Mouse (Mus musculus): ENCODE data around the gene Tmed11.
"Not testable (repeated sequence)": the region's sequence is repeated elsewhere in the genome, so short reads cannot be mapped to it uniquely, and the experiment has no call there.

Gene Tmed11

GRCm38 (mm10) chr5:108795263-108795662, at the start of gene Tmed11:
Gene Tmed11 (minus strand): TSS chr5:108795363.
- not testable (repeated sequence) for DNase-seq (ENCODE audit: inconsistent ontology term)

- peak; percentile 5 for DNase-seq (ENCODE audit: inconsistent ontology term)
Measured at GRCm38 (mm10) chr5:108836156-108836555, 41.0 kb upstream of the Tmed11 start.

DNA sequence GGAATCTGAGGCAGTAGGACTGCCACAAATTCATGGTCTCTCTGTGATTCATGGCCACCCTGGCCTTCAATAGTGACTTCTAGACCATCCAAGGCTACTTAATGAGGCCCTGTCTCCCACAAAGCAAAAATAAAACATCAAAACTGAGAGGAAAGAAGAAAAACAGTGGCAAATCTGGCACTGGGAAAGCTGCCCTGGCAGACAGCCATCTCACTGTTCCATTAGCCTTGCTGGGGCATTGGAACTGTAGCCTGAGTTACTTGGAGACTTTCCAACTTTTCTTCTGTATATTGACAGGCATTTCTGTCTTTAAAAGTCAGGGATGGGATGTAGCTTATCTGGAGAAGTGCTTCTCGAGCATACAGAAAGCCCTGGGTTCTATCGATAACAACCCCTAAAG, 28.1 kb upstream of the Tmed11 start:
- DNase-seq (ENCODE audit: inconsistent ontology term) = no peak

DNA sequence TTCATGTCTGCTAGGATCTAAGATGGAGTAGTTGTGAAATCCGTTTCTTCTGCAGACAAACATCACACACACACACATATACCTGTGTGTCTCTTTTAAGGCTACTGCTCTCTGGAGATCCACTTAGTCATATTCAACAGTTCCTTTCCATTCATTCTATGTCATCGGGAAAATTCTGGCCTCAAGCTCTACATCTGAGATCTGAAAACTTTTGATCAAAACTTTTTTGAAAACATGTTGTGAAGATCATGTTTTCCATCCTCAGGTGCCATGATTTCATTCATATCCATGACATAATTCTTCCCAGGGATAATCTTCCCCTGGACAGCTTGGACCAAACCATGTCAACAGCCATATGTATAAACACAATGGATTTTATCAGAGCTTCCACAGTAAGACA, 13.6 kb upstream of the Tmed11 start, which contains the start of gene Vmn2r8:
TSS of gene Vmn2r8 (minus strand) at position 101 of the 400 bp plus-strand sequence.
- not testable (repeated sequence) for DNase-seq (ENCODE audit: inconsistent ontology term)

- no peak for DNase-seq (ENCODE audit: inconsistent ontology term)
Measured at GRCm38 (mm10) chr5:108803646-108804045, 8.5 kb upstream of the Tmed11 start.

DNA sequence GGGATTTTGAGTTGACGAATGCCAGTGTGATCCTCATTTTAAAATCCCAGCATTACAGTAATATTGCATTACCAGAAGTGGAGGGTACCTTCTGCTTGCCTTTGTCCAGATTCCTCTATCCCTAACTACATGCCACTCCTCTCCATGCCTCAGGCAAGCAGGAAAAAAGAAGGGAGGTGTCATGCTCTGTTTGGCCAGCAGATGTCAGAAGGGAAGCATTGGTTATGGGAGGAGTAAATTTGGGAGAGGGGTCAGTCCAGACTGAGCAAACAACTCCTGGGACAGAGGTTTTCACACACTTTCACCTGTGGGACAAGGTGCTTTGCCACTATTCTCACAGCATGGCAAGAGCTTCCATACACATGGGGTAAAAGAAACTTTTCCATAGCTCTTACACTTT, 4.8 kb downstream of the Tmed11 start:
- DNase-seq (ENCODE audit: inconsistent ontology term) = not testable (repeated sequence)

- DNase-seq (ENCODE audit: inconsistent ontology term) = no peak
Measured at GRCm38 (mm10) chr5:108774630-108775306, 20.4 kb downstream of the Tmed11 start, which contains the start of gene Rnf212. Gene Rnf212 (minus strand): TSS chr5:108774982.

- no peak for DNase-seq (ENCODE audit: inconsistent ontology term)
Measured at GRCm38 (mm10) chr5:108760002-108760401, 35.2 kb downstream of the Tmed11 start.

DNA sequence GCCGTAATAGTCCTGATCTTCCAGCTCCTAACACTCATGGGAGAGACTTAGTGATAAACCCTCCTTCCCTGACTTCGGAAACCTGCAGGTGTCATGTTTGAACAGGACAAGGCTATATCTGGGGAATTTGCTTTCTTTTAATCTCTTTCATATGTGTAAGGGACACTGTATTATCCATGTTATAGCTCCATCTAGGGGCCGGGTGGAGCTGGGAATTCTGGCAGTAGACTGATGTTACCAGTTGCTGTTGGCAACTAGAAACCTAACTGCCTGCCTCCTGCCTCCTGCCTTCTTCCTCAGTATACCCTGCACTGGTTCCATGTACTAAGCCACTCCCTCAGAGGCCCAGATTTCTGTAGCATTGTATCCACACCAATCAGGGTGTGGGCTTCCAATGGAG, 36.8 kb downstream of the Tmed11 start:
- DNase-seq (ENCODE audit: inconsistent ontology term) = peak; percentile 36

DNA sequence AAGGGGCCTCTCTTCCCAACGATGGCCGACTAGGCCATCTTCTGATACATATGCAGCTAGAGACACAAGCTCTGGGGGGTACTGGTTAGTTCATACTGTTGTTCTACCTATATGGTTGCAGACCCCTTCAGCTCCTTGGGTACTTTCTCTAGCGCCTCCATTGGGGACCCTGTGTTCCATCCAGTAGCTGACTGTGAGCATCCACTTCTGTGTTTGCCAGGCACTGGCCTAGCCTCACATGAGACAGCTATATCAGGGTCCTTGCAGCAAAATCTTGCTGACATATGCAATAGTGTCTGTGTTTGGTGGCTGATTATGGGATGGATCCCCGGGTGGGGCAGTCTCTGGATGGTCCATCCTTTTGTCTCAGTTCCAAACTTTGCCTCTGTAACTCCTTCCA, 43.9 kb downstream of the Tmed11 start:
- DNase-seq (ENCODE audit: inconsistent ontology term) = not testable (repeated sequence)

- DNase-seq (ENCODE audit: inconsistent ontology term) = no peak
Measured at GRCm38 (mm10) chr5:108750328-108751210, 44.6 kb downstream of the Tmed11 start.

DNA sequence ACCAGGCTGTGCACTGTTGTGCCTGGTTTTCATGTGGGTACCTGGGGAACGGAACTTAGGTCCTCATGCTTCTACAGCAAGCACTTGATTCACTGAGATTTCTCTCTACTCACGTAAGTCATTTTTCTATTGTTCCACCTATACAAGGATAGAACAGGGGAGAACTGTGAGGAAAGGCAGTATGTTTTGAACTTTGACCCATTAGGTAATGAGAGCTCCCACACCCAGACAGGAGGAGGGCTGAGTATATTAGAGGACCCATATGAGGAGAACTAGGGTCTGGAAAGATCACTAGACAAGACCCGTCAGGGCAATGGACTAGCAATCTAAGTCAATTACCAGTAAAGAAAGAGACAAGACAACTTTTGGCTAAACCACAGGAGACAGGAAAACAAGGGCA, 50.5 kb downstream of the Tmed11 start:
- no peak for DNase-seq (ENCODE audit: inconsistent ontology term)

GRCm38 (mm10) chr5:108743856-108744255, 51.3 kb downstream of the Tmed11 start:
- no peak for DNase-seq (ENCODE audit: inconsistent ontology term)

GRCm38 (mm10) chr5:108742596-108742995, 52.6 kb downstream of the Tmed11 start:
- DNase-seq (ENCODE audit: inconsistent ontology term) = no peak

- no peak for DNase-seq (ENCODE audit: inconsistent ontology term)
Measured at GRCm38 (mm10) chr5:108741844-108742243, 53.3 kb downstream of the Tmed11 start.

DNA sequence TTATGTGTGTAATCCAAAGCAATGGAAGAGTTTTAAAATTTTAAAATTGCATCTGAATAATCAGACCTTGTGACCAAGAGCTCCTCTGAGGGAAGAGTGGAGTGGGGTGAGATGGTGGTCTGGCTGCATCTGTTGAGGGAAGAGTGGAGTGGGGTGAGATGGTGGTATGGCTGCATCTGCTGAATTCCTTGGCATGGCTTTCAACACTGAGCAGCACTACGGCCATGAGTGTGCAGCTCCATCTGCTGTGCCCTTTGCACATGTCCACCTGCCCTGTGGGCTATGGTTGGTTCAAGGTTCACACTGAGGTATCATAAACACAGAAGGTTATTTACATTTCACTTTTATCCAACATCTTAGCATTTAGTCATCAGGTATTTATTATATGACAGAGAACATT, 67.7 kb downstream of the Tmed11 start:
- no peak for DNase-seq (ENCODE audit: inconsistent ontology term)
